Mouse (Mus musculus): ENCODE results near the gene Pld6.

The Pld6 gene

DNA sequence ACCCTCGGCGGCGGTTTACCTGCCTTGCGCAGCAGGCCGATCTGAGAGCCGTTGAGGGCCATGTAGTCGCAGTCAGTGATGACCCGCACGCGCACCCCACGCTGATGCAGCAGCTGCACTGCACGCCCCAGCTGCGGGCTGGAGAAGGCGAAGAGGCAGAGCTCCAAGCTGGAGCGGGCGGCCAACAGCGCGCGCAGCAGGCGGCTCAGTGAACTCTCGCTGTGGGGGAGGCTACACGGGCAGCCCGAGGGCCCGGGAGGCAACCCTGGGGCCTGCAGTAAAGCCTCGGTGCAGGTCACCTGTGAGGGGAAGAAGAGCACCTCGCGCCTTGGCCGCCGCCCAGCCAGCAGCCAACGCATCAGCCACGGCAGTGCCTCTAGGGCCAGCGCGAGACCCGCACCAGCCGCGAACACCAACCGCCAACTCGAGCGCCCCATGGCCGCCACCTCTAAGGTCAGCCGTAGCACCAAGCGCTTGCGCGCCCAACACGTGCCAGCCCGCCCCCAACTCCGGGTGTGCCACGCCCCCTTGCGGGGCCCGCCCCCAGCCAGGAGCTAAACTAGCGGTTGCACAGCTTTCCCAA is at the start of gene Pld6:
Gene Pld6, minus strand, starts transcription at position 447 of the 583 bp plus-strand sequence.
- no peak for DNase-seq (ENCODE audit: low read depth, low spot score)

DNA sequence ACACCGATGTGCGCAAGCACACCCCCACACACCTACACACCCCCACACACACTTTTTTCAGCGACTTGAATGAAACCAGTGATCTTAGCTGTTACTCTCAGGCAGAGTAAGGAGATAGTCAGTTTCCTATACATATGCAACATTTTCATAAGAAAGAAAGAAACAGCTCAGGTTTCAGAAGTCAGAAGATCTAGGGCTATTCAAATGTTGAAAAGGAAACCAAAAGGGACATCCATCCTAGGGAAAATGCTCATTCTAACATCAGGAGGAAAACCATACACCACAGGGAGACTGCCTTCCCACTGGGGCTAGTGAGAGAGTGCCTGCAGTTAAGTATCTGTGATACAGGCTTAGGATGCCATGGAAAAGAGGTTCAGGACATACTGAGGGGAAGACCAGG is 34.2 kb upstream of the Pld6 start:
- no peak for DNase-seq (ENCODE audit: low read depth, low spot score)

DNA sequence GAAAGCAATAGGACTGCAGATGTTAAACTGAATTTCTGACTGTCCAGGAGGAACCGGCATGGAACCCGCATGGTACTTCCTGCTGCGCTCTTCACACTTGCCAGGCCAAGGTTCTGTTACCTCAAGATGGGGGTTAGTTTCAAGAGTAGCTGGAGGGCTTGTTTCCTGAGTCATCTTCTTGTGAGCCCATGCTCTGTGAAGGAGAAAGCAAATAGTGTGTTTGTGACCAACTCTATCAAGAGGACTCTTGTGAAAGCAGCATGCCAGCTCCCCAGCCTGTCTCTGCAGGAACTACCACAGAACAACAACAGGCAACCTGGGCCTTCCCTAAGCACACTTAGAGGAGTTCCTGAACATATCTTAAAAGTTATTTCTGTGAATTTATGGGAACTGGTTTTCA is 30.5 kb upstream of the Pld6 start:
- DNase-seq (ENCODE audit: low read depth, low spot score) = no peak

DNA sequence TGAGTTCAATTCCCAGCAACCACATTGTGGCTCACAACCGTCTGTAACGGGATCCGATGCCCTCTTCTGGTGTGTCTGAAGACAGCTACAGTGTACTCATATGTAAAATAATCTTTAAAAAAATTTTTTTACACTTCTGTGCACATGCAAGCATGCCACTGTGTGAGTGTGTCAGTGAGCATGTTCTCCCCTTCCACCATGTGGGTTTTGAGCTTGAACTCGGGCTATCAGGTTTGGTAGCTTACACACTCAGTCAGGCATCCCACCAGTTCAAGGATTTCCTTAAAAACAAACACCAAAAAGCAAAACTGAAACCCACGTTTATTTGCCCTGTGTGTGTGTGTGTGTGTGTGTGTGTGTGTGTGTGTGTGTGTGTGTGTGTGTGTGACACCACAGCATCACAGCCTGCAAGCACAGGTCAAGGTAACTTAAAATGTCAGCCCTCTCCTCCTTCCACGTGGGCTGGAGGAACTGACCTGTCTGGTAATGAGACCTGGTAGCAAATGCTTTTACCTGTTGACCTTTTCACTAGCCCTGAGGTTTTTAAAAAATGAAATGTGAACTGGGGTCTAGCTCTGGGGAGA is 28.1 kb upstream of the Pld6 start:
- no peak for DNase-seq (ENCODE audit: low read depth, low spot score)

DNA sequence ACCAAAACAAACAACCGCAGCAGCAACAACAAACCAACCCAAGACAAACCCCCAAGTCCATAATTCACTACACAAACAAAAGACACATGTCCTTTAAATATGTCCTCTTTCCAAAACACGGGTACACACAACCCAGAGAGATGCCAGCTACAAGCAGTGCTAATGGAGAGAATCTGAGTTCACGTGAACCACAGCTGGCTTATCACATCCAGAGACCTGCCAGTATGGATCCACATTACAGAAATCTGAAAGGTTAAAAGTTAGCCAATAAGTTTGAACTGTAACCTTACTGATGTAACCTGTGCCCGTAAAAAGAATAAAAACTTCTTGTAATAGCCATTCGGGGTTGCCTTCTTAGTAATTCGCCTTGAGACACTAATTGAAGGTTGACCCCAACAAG is 27.5 kb upstream of the Pld6 start:
- DNase-seq (ENCODE audit: low read depth, low spot score) = no peak

DNA sequence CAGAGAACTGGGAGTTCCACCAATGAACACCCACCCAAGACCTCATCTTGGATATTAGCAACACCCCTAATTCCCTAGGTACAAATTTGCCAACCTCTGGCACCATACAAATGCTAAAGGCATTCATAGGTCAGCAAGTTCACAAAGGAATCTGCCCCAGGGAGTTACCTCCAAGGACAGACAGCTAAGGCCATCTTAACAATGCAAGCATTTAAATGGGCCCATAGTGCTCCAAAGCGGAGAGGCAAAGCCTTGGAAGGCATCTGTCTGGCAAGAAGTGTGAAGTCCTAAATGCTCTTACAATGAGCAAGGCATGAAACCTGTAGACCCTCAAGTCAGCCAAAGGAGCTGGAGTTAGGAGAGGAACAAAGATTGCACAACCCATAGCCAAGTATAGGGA is 26.9 kb upstream of the Pld6 start:
- no peak for DNase-seq (ENCODE audit: low read depth, low spot score)

DNA sequence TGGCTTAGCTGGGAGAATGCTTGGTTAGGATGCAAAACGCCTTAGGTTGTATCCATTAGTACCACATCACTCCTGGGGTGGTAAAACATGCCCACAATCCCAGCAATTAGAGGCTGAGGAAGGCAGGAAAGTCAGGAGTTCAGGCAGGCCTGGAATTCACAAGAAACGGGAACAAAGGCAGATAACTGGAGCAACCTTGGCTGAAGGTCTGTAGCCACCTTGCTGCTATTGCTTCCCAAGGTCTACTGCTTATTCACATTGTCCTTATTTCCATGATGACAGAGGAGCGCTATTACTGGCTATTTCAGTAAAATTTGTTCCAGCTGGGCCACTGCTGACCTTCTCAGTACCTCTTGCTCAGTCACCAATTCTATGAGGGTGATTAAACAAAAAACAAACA is 25.8 kb upstream of the Pld6 start:
- no peak for DNase-seq (ENCODE audit: low read depth, low spot score)

DNA sequence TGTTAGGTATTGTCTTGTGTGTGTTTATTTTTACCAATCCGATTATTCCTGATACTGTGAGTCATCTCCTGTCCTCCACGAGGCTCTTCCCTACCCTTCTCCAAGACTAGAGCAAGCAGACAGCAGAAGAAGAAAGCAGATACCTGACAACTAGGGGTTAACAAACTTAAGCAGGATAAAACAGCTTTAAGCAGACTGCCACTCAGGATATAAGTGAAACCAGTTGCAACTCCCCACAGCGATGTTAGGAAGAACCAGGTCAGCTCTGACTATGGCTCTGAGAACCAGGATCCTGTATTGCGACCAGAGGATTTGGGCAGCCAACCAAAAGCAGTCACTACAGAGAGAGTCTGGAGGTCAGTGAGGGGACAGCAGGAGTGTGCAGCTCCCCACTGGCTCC is 23.8 kb upstream of the Pld6 start:
- DNase-seq (ENCODE audit: low read depth, low spot score) = no peak

DNA sequence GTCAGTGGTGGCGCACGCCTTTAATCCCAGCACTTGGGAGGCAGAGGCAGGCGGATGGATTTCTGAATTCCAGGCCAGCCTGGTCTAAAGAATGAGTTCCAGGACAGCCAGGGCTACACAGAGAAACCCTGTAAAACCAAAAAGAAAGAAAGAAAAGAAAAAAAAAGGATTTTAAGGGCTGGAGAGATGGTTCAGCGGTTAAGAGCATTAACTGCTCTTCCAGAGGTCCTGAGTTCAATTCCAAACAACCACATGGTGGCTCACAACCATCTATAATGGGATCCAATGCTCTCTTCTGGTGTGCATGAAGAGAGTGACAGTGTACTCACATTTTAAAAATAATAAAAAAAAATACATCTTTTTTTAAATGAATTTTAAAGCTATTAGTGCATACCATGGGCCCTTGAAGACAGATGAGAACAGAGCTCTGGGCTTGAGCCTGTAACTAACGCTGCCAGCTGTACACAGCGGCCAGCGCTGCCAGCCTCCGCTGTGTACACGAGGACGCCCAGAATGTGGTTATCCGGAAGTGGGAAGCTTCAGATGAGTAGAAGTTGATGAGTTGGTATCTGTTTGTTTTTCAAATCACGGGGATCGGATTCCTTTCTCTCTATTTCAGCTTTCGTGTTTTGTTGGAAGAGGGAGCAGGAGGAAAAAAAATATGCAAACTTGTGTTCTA is 23.2 kb upstream of the Pld6 start:
- DNase-seq (ENCODE audit: low read depth, low spot score) = no peak

DNA sequence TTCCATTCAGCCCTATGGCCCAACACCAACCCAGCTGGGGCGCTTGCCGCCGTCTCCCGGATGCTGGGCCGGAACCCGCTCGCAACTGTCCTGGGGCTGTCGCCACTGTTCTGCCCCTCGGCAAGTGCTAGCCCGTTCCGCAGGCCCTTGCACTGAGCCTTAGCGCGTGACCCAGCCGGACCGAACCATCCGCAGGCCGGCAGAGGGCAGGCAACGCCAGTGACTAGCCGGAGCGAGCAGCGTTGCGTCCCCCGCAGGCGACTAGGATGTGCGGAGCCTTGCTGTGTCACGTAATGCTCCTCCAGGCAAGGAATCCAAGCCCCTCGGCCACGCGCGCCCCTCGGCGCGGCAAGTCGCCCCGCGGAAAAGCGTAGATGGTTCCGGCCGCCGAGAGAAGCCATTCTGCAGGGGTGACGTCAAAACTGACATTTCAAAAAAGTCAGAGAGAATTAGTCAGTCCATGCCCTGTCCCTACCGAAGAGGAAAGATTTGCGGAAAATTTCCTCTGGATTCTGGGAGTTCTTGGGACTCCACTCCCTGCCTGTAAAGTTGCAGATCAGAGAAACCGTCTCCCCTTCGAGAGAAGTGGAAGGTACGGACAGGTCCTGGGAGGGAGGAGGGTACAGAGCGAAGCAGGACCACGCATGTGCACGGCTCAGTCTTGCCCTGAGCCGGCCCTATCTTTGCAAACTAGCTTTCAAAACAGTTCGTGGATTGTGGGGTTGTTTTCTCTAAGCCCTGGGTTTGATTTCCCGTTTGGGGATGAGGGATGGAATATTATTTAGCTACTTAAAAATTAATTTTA is 22.4 kb upstream of the Pld6 start, which contains the start of gene Flcn:
Gene Flcn, minus strand, starts transcription at position 347 of the 805 bp plus-strand sequence.
- DNase-seq (ENCODE audit: low read depth, low spot score) = peak; percentile 77

DNA sequence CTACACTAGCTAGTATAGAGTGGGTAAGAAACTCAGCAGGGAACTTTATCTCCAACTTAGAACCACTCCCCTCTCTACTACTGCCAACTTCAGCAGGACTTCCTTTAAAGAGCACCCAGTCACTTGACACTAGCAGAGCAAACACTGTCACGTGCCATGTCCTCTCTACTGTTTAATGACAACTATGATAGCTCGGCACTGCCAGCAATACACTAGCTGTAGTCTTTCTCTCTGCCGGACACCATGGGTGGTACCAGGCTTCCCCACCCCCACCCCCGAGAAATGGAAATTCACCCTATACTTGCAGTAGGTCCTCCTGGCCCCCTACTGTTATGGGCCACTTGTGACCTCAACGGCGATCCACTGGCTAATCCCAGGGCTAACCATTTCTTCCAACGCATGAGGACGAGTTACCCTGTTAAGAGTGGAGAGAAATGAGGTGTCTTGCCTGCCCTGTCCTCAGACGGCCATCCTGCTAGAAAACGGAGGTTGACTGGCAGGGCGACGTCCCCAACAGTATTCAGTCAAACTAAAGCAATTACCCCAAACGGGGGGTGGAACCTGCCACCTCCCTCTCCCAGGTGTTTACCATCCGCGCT is 21.7 kb upstream of the Pld6 start:
- DNase-seq (ENCODE audit: low read depth, low spot score) = no peak

DNA sequence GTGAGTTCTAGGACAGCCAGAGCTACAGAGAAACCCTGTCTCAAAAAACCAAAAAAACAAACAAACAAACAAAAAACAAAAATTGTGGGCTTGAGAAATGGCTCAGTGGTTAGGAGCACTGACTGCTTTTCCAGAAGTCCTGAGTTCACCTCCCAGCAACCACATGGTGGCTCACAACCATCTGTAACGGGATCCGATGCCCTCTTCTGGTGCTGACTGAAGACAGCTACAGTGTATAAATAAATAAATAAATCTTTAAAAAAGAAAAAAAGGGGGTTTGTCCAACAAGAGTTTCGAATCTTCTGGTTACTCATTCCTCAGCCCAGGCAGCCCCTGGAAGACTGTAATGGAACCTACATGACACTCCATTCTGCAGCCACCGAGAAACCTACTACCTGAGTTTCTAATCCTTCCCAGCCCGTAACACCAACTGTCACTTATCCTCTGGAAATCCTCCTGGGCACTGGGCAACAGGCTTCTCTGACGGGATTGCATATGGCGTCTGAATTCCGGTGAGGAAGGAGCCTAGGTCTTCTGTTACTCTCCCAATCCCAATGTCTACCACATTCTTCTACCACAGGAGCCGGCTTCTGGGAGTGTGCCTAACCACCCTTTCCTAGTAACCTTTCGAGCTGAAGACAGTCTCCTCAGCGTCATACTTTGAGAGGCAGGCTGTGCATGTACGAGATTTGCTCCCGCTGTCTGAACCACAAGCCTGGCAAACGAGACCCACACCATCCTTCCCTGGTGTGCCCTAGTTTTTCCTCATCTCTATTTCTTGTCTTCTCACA is 20.9 kb upstream of the Pld6 start:
- DNase-seq (ENCODE audit: low read depth, low spot score) = no peak

DNA sequence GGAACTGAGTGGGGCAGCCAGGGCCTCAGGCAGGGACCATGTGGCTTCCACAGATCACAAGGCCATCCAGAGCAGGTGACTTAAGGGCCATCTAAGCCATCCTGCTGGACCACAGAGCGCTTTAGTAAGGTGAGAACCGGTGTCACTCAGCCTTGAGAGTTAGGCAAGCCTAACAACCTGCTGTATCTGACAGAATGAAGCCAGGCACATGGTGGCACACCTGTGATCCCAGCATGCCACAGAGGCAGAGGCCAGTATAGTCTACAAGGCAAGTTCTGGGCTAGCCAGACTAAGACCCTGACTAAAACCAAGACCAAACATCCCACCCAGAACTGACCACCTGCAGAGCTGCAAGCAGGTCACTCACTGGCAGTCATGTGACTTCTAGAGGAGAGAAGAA is 18.2 kb upstream of the Pld6 start:
- DNase-seq (ENCODE audit: low read depth, low spot score) = no peak

DNA sequence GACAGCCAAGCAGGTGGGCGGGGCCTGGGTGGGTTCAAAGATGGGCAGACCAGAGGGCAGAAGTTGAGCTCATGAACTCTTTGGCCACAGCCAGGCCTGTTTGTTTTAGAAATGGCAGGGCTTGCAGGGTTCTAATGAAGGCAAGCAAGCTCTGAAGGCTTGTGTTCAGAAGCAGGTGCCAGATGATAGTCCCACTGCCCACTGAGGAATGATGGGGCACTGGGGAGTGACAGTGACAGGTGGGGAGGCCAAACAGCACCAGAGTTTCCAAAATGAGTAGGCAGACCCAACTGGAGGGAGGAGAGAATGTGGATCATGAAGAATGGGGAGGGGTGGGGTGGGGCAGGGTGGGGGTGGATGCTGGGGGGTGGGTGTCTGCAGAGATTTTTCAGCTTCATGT is 17.8 kb upstream of the Pld6 start:
- DNase-seq (ENCODE audit: low read depth, low spot score) = no peak

DNA sequence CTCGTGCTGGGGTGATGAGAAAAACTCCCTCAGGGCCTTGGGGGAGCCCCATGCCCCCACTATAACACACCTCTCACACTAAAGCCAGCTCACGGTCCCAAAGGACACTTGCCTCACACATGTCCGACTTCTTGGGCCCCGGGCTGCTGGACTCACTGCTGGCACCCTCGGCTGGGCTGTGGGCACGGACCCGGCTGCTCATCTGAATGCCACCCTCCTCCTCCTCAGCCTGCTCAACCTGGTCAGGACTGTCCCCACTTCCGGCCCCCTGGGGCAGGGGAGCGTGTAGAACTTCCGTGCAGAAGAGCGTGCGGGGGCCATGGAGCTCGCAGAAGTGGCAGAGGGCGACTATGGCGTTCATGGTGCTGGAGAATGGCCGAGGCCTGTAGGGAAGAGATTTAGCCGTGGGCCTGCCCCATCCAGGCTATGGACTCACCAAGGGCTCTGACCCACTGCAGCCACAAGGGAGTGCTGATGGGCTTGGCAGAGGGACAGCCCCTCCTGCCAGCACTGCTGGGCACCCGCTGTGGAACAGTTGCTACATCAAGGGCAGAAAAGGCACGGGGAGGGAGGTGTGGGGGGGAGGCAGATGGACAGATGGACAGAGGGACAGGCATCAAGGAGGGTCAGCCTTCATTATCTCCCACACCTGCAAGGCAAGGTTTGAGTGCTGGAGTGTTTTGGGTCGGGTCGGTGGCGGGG is 17.1 kb upstream of the Pld6 start:
- DNase-seq (ENCODE audit: low read depth, low spot score) = no peak

DNA sequence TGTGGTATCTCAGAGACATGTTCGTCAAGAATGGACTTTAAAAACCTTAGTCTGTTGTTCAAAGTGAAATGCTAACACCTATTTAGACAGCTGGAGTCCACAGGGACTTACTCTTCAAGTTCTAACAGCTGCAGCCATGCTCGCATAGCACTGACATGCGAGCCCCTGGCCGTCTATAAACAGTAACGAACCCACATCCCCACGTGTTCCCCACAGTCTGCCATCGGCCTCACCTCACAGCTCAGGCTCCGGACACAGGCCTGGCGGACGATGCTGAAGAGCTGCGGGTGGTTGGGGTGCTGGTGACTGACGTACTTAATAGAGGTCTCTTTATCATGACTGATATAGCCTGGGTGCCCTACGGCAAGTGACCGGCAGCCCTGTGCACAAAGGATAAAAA is 16.1 kb upstream of the Pld6 start:
- no peak for DNase-seq (ENCODE audit: low read depth, low spot score)

DNA sequence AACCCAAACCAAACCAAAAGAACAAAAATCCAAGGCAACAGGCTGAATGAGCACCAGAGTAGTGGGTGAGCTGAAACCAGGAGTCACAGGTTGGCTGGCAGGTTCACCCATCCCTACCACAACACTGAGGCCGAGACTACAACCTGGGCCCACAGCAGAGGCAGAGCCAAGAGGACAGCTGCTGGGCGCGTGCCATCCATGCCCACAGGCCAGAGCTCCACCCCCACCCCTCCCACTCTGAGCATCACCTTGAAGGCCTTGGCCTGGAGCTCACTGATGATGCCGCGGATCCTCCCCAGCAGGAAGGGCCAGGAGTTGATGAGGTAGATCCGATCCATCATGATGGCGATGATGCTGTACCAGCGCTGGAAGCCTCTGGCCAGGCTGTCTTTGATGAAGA is 14.4 kb upstream of the Pld6 start:
- DNase-seq (ENCODE audit: low read depth, low spot score) = no peak

DNA sequence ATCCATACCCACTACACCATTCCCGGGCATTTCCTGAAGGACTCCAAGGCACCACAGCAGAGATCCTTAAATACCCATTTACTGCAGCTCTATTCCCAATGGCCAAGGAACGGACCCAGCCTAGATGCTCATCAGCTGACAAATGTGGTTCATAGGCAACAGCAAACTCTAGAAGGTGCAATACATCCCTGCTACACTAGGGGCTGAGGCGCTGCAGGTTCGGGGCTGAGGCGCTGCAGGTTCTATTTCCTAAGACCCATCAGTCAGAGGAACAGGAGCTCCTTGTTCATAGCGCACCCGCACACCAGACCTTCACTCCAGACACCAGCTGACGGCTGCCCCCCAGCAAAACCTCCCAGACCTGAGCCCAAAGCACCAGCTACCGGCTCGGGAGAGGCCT is 13.0 kb upstream of the Pld6 start:
- DNase-seq (ENCODE audit: low read depth, low spot score) = no peak

DNA sequence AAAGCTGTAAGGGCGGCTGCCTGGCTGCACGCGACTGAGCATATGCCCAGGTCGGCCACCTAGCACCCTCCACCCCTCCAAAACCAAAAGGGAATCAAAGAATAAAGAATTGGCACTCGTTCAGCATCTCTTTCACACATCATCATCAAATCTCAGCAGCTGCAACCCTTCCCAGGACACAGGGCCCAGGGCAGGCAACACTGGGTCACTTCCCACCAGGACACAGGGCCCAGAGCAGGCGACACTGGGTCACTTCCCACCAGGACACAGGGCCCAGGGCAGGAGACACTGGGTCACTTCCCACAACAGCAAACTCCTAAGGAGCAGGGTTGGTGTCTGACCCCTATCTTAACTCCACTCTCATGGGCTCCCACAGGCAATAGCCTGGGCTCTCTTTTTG is 5.9 kb upstream of the Pld6 start:
- no peak for DNase-seq (ENCODE audit: low read depth, low spot score)

DNA sequence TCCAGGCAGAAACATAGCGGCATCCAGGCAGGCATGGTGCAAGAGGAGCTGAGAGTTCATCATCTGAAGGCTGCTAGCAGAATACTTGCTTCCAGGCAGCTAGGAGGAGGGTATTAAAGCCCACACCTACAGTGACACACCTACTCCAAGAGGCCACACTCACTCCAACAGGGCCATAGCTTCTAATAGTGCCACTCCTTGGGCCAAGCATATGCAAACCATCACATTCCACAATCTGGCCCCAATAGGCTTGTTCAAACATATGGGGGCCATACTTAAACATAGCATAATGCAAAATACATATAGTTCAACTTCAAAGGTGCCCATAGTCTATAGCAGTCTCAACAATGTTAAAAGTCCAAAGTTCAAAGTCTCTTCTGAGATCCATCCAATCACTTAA is 1.9 kb upstream of the Pld6 start:
- no peak for DNase-seq (ENCODE audit: low read depth, low spot score)

Measured in brain, embryonic 18.5 days (tissue).